Mouse (Mus musculus) ES-E14 (cell line): ENCODE results near the gene Slc6a19.

Experiments used
- CHD2 ChIP-seq: IDR thresholded peaks from 2 replicates; pipeline ENCODE4 v1.6.1; 2014; ENCODE audit warnings: mild to moderate bottlenecking, low read depth, low read length, inconsistent platforms
- MAFK ChIP-seq: IDR thresholded peaks from 2 replicates; pipeline ENCODE4 v1.6.1; 2014; ENCODE audit warnings: mild to moderate bottlenecking, low read depth, low read length, inconsistent platforms; ENCODE audit not compliant: insufficient read depth
- ZNF384 ChIP-seq: IDR thresholded peaks from 2 replicates; pipeline ENCODE4 v1.6.1; 2012; ENCODE audit warnings: low read depth, low read length, inconsistent platforms

DNA sequence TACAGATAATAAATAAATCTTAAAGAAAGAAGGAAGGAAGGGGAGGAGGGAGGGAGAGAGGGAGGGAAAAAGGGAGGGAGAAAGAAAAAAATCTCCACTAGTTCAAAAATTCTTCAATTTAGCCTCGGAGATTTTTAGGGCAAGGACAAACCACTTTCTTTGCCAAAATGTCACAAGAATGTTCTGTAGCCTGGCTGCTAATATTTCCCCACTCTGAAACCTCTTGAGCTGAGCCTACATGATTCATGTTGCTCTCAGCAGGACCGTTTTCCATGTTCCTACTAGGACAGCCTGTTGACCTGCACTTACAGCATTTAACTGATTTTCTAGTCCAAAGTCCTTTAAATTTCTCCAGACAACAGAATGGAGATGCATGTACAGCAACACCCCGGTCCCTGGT, 49.7 kb downstream of the Slc6a19 start:
- TF ChIP-seq MAFK (no peak), ZNF384 (no peak), CHD2 (no peak)
